Mouse (Mus musculus) C2C12 (cell line): ENCODE results near the gene Dpp10.

Source experiments
- CTCF ChIP-seq: IDR thresholded peaks from one replicate; pipeline ENCODE4 v1.5.1; 2011; ENCODE audit not compliant: control insufficient read depth, insufficient read depth, insufficient read length
- FOSL1 ChIP-seq: IDR thresholded peaks from one replicate; pipeline ENCODE4 v1.8.0; 2011; ENCODE audit warnings: mild to moderate bottlenecking, low read length; ENCODE audit not compliant: poor library complexity, insufficient read depth, severe bottlenecking
- MAX ChIP-seq: IDR thresholded peaks from one replicate; pipeline ENCODE4 v1.6.1; 2011; ENCODE audit warnings: mild to moderate bottlenecking, control low read depth
- MYOD1 ChIP-seq: IDR thresholded peaks from one replicate; pipeline ENCODE4 v1.6.1; 2011; ENCODE audit warnings: low read depth; ENCODE audit not compliant: control insufficient read depth, insufficient read length

DNA sequence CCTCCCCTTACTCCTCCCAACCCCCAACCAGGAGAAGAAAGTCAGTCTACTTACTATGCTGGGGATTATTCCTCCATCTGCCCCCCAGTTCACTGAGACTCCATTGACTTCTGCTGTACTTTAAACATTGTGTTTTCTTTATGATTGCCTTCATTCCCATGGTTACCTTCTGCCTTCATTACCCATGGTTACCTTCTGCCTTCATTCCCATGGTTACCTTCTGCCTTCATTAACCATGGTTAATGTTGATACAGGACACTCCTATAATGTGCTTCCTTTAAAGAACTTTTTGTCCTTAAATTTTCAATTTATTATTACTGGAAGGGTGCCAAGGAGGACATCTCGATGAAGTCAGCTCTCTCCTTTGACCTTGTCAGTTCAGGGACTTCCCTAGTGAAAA, 158.1 kb downstream of the Dpp10 start:
- TF ChIP-seq CTCF: no peak
- no peak for TF ChIP-seq MYOD1
- no peak for TF ChIP-seq MAX
- no peak for TF ChIP-seq FOSL1
